Mouse (Mus musculus): ENCODE measurements around the gene Cnppd1.

DNA sequence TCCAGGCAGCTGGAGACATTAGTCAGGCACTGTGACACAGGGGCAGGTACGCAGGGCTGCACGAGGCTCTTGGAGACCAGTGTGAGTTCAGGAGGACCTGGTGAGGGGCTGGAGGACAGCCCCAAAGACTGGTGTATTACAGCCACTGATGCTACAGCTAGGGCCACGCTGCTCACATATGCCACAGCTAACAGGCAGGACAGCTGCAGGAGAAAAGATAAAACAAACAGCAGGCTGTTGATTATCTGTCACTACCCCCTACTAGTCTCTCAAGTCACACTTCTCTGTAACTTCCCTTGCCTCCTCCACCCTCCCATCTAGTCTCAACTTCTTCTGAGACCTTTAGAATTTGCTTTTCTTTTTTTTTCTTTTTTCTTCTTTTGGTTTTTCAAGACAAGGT lies 5.8 kb downstream of the Cnppd1 start:
- TF ChIP-seq CTCF (IDR thresholded peaks at IDR 0.05; ENCODE audit: low read depth) (no peak), EP300 (optimal IDR thresholded peaks at IDR 0.05) (no peak)

All from stomach, postnatal 0 days (tissue).